Mouse (Mus musculus) stomach, postnatal 0 days (tissue): ENCODE results near the gene Ptpn11. TPM values are rescaled to one million over a fixed set of nuclear protein-coding genes. Genes with fewer than 3 reads are reported as not detected.
"Not testable (repeated sequence)": the region's sequence is repeated elsewhere in the genome, so short reads cannot be mapped to it uniquely, and the experiment has no call there.

ENCODE experiments used
- ATAC-seq: fragments of 200-750 bp; cut with Nextera tagmentation; 2 replicates; pipeline ENCODE4 v1.8.0; 2017; ENCODE audit not compliant: low FRiP score, low TSS enrichment
- DNase-seq: peaks from one replicate; pipeline ENCODE4 v3.0.0-alpha.2; 2016; ENCODE audit warnings: low spot score
- H3K27ac ChIP-seq: fragments of 300-500 bp; sonication (generic); replicated peaks from 2 replicates; pipeline ENCODE4 v1.5.1; 2014; ENCODE audit warnings: mild to moderate bottlenecking, control low read depth
- H3K27me3 ChIP-seq: fragments of 300-500 bp; sonication (generic); 2 replicates; pipeline ENCODE4 v1.6.1; 2014; ENCODE audit warnings: low read length; ENCODE audit not compliant: control insufficient read depth, insufficient read depth
- H3K36me3 ChIP-seq: fragments of 300-500 bp; sonication (generic); 2 replicates; pipeline ENCODE4 v1.6.1; 2014; ENCODE audit warnings: low read length, mixed read lengths; ENCODE audit not compliant: control insufficient read depth, insufficient read depth
- H3K4me1 ChIP-seq: fragments of 300-500 bp; sonication (generic); replicated peaks from 2 replicates; pipeline ENCODE4 v1.6.1; 2014; ENCODE audit warnings: antibody characterized with exemption; ENCODE audit not compliant: control insufficient read depth, insufficient read depth
- H3K4me2 ChIP-seq: fragments of 300-500 bp; sonication (generic); replicated peaks from 2 replicates; pipeline ENCODE4 v1.6.1; 2014; ENCODE audit warnings: low read depth, mild to moderate bottlenecking, control low read depth, moderate library complexity
- H3K4me3 ChIP-seq: fragments of 300-500 bp; sonication (generic); 2 replicates; pipeline ENCODE4 v1.5.1; 2014; ENCODE audit warnings: low read depth, low read length, control low read depth
- H3K9ac ChIP-seq: fragments of 300-500 bp; sonication (generic); 2 replicates; pipeline ENCODE4 v1.6.1; 2014; ENCODE audit warnings: mild to moderate bottlenecking, low read length, control low read depth, mixed read lengths
- H3K9me3 ChIP-seq: fragments of 300-500 bp; sonication (generic); 2 replicates; pipeline ENCODE4 v1.6.1; 2016; ENCODE audit warnings: low read length; ENCODE audit not compliant: control insufficient read depth
- CTCF ChIP-seq: IDR thresholded peaks from 2 replicates; pipeline ENCODE4 v1.5.1; 2016; ENCODE audit warnings: antibody characterized with exemption, low read depth, mild to moderate bottlenecking, moderate library complexity
- EP300 ChIP-seq: optimal IDR thresholded peaks from 2 replicates; pipeline ENCODE3; 2016; ENCODE audit warnings: antibody characterized with exemption
- WGBS: fragments of 180-500 bp; shearing (Covaris S2); extraction: QIAGEN DNeasy Blood & Tissue Kit; methylation state at CpG from one replicate; pipeline ENCODE4 v1.1.7; 2014; 5-methylcytosine and 5-hydroxymethylcytosine counted together
- polyA plus RNA-seq: library from polyadenylated mRNA; unstranded; fragments of >200 nt; fragmentation: Nextera tagmentation; extraction: Ambion mirVana; gene quantifications from 2 replicates; pipeline ENCODE4 v1.2.1, GENCODE M21; 2015

Ptpn11 gene
- polyA plus RNA-seq, 1 experiment from 2014 or later: 15.0 TPM

- TF ChIP-seq CTCF: no peak
- TF ChIP-seq EP300: no peak
- H3K9ac ChIP-seq: no peak overlapping the region
- H3K4me2 ChIP-seq: no peak overlapping the region
- no peaks in the 10 kb centered on the region for H3K27me3 ChIP-seq
- H3K4me1 ChIP-seq: peaks cover 3% of the 10 kb centered on the region
- no peak overlapping the region for H3K4me3 ChIP-seq
- H3K36me3 ChIP-seq: no peaks in the 10 kb centered on the region
- no peaks in the 10 kb centered on the region for H3K9me3 ChIP-seq
- ATAC-seq (no peak), DNase-seq (no peak)
- WGBS: 77% methylated on average over 3 of the region's 3 CpGs
- H3K27ac ChIP-seq: no peak overlapping the region
Observed at GRCm38 (mm10) chr5:121224856-121225255, 33.7 kb upstream of the Ptpn11 start.

GRCm38 (mm10) chr5:121224020-121224419 lies 32.8 kb upstream of the Ptpn11 start:
- not testable (repeated sequence) for H3K4me1 ChIP-seq, ATAC-seq, H3K36me3 ChIP-seq, H3K27me3 ChIP-seq, H3K27ac ChIP-seq, H3K4me2 ChIP-seq, H3K9ac ChIP-seq, DNase-seq, H3K9me3 ChIP-seq, H3K4me3 ChIP-seq
- WGBS: 92% methylated on average over 3 of the region's 4 CpGs

DNA sequence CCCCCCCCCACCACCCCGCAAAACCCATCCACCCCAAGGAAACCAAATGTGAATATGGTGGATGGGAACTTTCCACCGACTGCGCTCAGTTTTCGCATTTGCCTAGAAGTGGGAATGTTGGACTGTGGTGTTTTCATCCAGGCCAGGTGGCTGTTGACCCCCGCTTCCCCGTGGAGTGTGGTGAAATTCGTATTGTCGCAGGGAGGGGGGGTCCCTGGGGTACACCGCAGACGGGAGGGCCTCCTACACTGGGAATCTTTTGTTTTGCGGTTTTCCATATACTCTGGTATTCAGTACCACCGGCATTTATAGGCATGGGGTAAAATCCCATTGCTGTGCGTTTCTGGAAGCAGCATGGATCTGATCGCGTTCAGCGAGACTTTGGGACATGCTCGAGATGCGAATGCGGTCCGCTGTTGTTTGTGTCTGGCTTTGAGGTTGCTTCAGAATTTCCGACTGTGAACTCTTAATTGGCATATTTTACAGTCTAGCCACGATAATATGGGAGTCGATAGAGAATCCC lies 30.2 kb upstream of the Ptpn11 start:
- H3K27me3 ChIP-seq: no peaks in the 10 kb centered on the region
- no peaks in the 10 kb centered on the region for H3K36me3 ChIP-seq
- 16% methylated on average over 23 of the region's 23 CpGs for WGBS
- peak overlapping the region; percentile 58 for H3K4me2 ChIP-seq
- TF ChIP-seq CTCF (no peak), EP300 (no peak)
- ATAC-seq (no peak), DNase-seq (no peak)
- H3K9ac ChIP-seq: no peak overlapping the region; the same call in 1 of the 2 replicates
- peaks cover 3% of the 10 kb centered on the region for H3K4me1 ChIP-seq
- H3K27ac ChIP-seq: no peak overlapping the region
- H3K9me3 ChIP-seq: no peaks in the 10 kb centered on the region
- peak overlapping the region; percentile 91 for H3K4me3 ChIP-seq

GRCm38 (mm10) chr5:121220732-121221301 lies 29.6 kb upstream of the Ptpn11 start:
- DNase-seq (peak; percentile 79), ATAC-seq (peak; percentile 60)
- Histone ChIP-seq H3K27ac (peak overlapping the region; percentile 88), H3K4me1 (peaks cover 3% of the 10 kb centered on the region), H3K9ac (peak overlapping the region; percentile 93), H3K36me3 (no peaks in the 10 kb centered on the region), H3K27me3 (no peaks in the 10 kb centered on the region), H3K4me2 (peak overlapping the region; percentile 58), H3K4me3 (peak overlapping the region; percentile 91), H3K9me3 (no peaks in the 10 kb centered on the region)
- TF ChIP-seq EP300: no peak
- TF ChIP-seq CTCF: no peak
- WGBS: under 1% methylated on average over 31 of the region's 38 CpGs

- peak within 1 kb of the TSS; percentile 91 for H3K4me3 ChIP-seq
- no peaks in the 10 kb centered on the region for H3K36me3 ChIP-seq
- peak; percentile 99 for DNase-seq
- no peaks in the 10 kb centered on the region for H3K9me3 ChIP-seq
- TF ChIP-seq EP300: no peak
- TF ChIP-seq CTCF: no peak
- peak within 1 kb of the TSS; percentile 58 for H3K4me2 ChIP-seq
- ATAC-seq: peak; percentile 92
- H3K4me1 ChIP-seq: peaks cover 3% of the 10 kb centered on the region; the same call in 1 of the 2 replicates
- H3K27me3 ChIP-seq: no peaks in the 10 kb centered on the region
- H3K9ac ChIP-seq: peak within 1 kb of the TSS; percentile 93
- WGBS: under 1% methylated on average over 53 of the region's 90 CpGs
- peak within 1 kb of the TSS; percentile 88 for H3K27ac ChIP-seq
Observed at GRCm38 (mm10) chr5:121219980-121220731, 29.0 kb upstream of the Ptpn11 start, which contains the start of gene Hectd4. TSS of gene Hectd4 (plus strand) at chr5:121220219.

- no peak overlapping the region for H3K4me2 ChIP-seq
- WGBS: 73% methylated on average over 1 of the region's 1 CpGs
- TF ChIP-seq CTCF (no peak), EP300 (no peak)
- DNase-seq (no peak), ATAC-seq (no peak)
- H3K4me3 ChIP-seq: no peak overlapping the region
- no peaks in the 10 kb centered on the region for H3K36me3 ChIP-seq
- H3K4me1 ChIP-seq: peaks cover 3% of the 10 kb centered on the region; the same call in 1 of the 2 replicates
- no peak overlapping the region for H3K9ac ChIP-seq
- H3K27ac ChIP-seq: no peak overlapping the region
- no peaks in the 10 kb centered on the region for H3K27me3 ChIP-seq
- H3K9me3 ChIP-seq: no peaks in the 10 kb centered on the region
Observed at GRCm38 (mm10) chr5:121219190-121219589, 28.0 kb upstream of the Ptpn11 start.
